Mouse (Mus musculus): ENCODE results near the gene Skp1a.

The Skp1a gene

GRCm38 (mm10) chr11:52253674-52254375 lies 22.0 kb downstream of the Skp1a start:
- peak; percentile 64 for DNase-seq (ENCODE audit: low spot score)

- no peak for DNase-seq (ENCODE audit: low spot score)
Measured at GRCm38 (mm10) chr11:52255077-52255476, 23.3 kb downstream of the Skp1a start.

GRCm38 (mm10) chr11:52257376-52257775 lies 25.6 kb downstream of the Skp1a start:
- DNase-seq (ENCODE audit: low spot score): no peak

- DNase-seq (ENCODE audit: low spot score): no peak
Measured at GRCm38 (mm10) chr11:52258711-52259110, 26.9 kb downstream of the Skp1a start.

GRCm38 (mm10) chr11:52260878-52261277 lies 29.1 kb downstream of the Skp1a start:
- peak; percentile 53 for DNase-seq (ENCODE audit: low spot score)

GRCm38 (mm10) chr11:52261937-52262336 lies 30.1 kb downstream of the Skp1a start:
- peak; percentile 70 for DNase-seq (ENCODE audit: low spot score)

- DNase-seq (ENCODE audit: low spot score): no peak
Measured at GRCm38 (mm10) chr11:52262338-52262737, 30.5 kb downstream of the Skp1a start.

- no peak for DNase-seq (ENCODE audit: low spot score)
Measured at GRCm38 (mm10) chr11:52264871-52265270, 33.1 kb downstream of the Skp1a start.

GRCm38 (mm10) chr11:52265616-52266307 lies 34.0 kb downstream of the Skp1a start:
- no peak for DNase-seq (ENCODE audit: low spot score)

GRCm38 (mm10) chr11:52267271-52267670 lies 35.5 kb downstream of the Skp1a start:
- DNase-seq (ENCODE audit: low spot score): no peak

GRCm38 (mm10) chr11:52268104-52268835 lies 36.5 kb downstream of the Skp1a start:
- no peak for DNase-seq (ENCODE audit: low spot score)

- DNase-seq (ENCODE audit: low spot score): peak; percentile 65
Measured at GRCm38 (mm10) chr11:52269841-52270240, 38.0 kb downstream of the Skp1a start.

GRCm38 (mm10) chr11:52271765-52272495 lies 40.1 kb downstream of the Skp1a start:
- no peak for DNase-seq (ENCODE audit: low spot score)

- DNase-seq (ENCODE audit: low spot score): no peak
Measured at GRCm38 (mm10) chr11:52272619-52273018, 40.8 kb downstream of the Skp1a start.

- DNase-seq (ENCODE audit: low spot score): no peak
Measured at GRCm38 (mm10) chr11:52273183-52273941, 41.6 kb downstream of the Skp1a start.

GRCm38 (mm10) chr11:52273942-52274330 lies 42.1 kb downstream of the Skp1a start:
- no peak for DNase-seq (ENCODE audit: low spot score)

GRCm38 (mm10) chr11:52274456-52275112 lies 42.8 kb downstream of the Skp1a start:
- no peak for DNase-seq (ENCODE audit: low spot score)

GRCm38 (mm10) chr11:52275366-52275765 lies 43.6 kb downstream of the Skp1a start:
- no peak for DNase-seq (ENCODE audit: low spot score)

GRCm38 (mm10) chr11:52275774-52276555 lies 44.2 kb downstream of the Skp1a start:
- DNase-seq (ENCODE audit: low spot score): no peak

GRCm38 (mm10) chr11:52276961-52277391 lies 45.2 kb downstream of the Skp1a start:
- DNase-seq (ENCODE audit: low spot score): no peak
